Mouse (Mus musculus) kidney, postnatal 14 days (tissue): ENCODE results near the gene Btbd9.
"Not testable (repeated sequence)": the region's sequence is repeated elsewhere in the genome, so short reads cannot be mapped to it uniquely, and the experiment has no call there.

Experiments
- DNase-seq: peaks from one replicate; pipeline ENCODE4 v3.0.0; 2022; ENCODE audit warnings: mixed read lengths

Btbd9 gene

GRCm38 (mm10) chr17:30575941-30576773 is at the start of gene Btbd9:
TSS of gene Btbd9 (minus strand) at chr17:30576488.
- DNase-seq = peak; percentile 97

GRCm38 (mm10) chr17:30624132-30624531 is 47.8 kb upstream of the Btbd9 start, which contains the start of gene Dnah8:
TSS of gene Dnah8 (plus strand) at chr17:30624354.
- not testable (repeated sequence) for DNase-seq

DNA sequence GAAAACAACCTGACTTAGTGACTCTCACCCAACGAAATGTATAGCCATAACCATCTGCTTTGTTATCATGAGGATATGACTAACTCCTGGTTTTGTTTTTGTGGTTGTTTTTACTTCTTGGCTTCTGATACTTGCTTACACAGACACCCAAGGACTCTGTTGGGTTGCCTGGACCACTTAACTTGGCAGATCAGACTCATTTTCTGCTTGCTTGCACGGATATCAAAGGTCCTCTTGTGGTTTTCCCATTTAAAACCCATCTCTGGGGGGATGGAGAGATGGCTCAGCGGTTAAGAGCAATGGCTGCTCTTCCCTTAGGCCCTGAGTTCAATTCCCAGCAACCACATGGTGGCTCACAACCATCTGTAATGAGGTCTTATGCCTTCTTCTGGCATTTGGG is 46.9 kb upstream of the Btbd9 start:
- no peak for DNase-seq

DNA sequence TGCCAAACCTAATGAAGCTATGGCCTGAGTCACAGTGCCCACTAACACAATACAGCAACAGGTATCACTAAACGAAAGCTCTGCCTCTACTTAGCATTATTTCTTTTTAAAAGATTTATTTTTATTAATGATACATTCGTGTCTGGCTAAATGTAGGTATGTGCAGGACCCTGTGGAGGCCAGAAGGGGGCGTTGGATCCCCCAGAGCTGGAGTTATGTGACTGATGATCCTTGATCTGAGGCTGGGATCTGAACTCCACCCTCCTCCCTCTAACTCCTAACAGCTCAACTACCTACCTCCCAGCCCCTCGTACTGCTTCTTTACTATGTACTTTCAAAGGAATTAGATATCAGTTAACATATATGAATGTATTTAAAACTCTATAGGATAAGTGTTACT is 45.2 kb upstream of the Btbd9 start:
- no peak for DNase-seq

- no peak for DNase-seq
Measured at GRCm38 (mm10) chr17:30620548-30620947, 44.3 kb upstream of the Btbd9 start.

DNA sequence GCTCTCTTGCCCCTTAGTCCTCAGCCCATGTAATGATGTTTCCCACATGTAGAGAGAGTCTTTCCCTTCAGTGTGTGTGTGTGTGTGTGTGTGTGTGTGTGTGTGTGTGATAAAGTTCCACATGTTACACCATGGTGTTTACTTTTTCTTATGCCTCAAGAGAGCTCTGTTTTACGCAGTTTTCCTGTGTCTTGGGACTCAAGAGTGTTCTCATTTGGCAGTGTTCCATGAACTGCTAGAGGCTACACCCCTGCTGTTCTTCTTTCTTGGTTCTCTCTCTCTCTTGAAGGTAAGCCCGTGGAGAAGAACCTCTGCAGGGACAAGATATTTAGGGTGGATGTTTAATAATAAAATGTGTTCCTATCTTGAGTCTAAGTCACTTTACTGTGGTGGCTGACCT is 42.9 kb upstream of the Btbd9 start:
- DNase-seq = no peak

DNA sequence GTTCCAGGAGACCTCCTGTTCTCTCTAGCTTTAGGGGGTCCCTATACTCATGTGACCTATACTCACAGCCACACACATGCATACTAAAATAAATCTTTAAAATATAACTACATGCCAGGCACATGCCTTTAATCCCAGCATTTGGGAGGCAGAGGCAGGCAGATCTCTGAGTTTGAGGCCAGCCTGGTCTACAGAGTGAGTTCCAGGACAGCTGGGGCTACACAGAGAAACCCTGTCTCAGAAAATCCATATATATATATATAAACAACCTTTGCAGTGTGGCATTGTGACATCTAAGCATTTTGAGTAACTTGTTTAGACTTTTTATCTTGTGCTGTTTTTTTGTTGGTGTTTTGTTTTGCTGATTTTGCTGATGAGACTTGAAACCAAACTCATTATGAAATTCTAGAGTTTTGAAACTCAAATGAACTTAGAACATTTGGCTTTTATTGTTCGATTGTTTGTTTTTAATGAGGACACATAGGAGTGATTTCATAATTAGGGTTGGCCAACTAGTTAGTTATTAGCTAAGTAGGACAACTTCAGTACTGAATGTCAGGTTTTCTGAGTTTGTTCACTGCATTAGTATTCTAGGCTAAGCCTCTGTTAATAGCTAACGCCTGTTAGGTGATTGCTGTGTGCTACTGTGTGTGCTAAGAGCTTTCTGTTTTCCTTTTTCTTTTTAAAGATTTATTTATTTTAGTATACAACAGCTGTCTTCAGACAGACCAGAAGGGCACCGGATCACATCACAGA is 42.0 kb upstream of the Btbd9 start:
- DNase-seq = no peak

DNA sequence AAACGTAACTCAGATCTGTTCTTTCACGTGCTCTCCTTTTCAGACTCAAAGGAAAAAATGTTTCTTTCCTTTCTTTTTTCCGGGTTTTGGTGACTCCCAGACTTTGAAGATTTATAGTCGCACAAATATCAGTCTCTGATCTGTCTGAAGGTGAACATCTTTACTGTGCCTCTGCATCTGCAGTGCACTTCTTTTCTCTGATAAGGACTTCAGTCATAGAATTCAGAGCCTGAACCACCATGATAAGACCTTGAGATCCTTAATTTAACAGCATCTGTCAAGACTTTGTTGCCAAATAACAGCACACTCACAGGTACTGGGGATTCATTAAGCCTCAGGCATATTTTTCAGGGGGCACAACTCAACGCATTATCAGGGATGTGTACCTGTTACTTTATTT is 39.9 kb upstream of the Btbd9 start:
- DNase-seq = no peak

DNA sequence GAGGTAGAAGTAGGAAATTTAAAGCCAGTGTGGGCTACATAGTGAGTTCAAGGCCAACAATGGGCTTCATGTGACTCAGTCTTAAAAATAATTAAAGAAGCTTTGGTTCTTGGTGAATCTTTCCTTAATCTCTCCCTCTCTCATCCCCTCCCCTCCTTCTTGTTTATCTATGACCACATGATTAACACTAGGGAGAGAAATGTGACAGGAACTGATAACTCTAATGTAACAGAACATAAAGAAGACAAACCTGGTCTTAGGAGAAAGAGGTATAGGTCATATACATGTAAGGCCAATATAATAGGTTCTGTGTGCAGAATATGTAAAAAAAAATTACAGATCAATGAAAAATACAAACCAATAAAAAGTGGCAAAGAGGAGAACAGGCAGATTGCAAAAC is 37.1 kb upstream of the Btbd9 start:
- DNase-seq = no peak

DNA sequence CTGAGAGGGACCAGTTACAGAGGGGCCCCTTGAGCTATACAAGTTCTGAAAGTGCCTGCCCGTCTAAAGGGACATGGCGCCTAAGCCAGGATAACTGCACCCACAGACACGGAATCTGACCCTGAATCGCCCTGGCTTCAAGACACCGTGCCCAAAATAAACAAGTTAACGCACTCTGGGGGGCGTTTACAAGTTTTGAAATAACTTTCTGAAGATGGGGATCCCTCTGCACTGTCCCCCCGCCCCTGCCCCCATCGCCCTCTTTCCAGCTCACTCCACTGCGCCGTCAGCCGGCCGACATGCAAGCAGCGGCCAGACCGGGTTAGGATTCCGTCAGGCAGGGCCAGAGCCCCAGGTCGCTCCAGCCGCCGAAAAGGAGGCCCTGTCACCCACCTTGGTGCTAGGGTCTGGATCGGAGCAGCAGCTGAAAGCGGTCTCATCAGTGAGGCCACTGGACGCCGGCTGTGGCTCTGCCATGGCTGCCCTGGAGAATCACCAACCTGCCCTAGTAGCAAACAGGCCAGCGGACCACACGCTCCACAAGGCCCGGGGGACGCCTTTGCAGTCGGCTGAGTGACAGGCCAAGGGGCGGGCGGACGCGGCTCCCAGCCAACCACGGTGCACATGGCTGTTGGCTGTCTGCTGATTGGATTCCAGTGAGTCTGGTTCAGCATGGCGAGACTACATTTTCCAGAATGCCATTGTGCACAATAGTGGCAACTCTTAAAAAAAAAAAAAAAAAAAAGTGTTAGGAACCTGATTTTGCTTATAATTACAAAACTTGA is 36.0 kb upstream of the Btbd9 start:
- peak; percentile 100 for DNase-seq

GRCm38 (mm10) chr17:30611221-30612074 is 35.2 kb upstream of the Btbd9 start:
- no peak for DNase-seq

DNA sequence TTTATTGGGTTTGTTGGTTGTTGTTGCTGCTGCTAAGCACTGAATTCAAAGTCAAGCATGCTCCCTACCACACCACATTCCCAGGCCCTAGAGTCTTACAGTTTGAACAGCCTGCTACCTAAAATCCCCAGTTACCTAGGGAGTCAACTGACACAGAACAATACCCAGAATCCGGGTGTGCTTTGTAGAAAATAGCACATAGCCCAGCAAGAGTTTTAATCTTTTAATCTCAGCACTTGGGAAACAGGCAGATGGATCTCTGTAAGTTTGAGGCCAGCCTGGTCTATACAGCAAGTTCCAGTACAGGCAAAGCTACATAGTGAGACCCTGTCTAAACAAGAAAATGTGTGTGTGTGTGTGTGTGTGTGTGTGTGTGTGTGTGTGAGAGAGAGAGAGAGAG is 34.5 kb upstream of the Btbd9 start:
- no peak for DNase-seq

- no peak for DNase-seq
Measured at GRCm38 (mm10) chr17:30609980-30610307, 33.7 kb upstream of the Btbd9 start.

GRCm38 (mm10) chr17:30609305-30609979 is 33.2 kb upstream of the Btbd9 start:
- DNase-seq = peak; percentile 48

DNA sequence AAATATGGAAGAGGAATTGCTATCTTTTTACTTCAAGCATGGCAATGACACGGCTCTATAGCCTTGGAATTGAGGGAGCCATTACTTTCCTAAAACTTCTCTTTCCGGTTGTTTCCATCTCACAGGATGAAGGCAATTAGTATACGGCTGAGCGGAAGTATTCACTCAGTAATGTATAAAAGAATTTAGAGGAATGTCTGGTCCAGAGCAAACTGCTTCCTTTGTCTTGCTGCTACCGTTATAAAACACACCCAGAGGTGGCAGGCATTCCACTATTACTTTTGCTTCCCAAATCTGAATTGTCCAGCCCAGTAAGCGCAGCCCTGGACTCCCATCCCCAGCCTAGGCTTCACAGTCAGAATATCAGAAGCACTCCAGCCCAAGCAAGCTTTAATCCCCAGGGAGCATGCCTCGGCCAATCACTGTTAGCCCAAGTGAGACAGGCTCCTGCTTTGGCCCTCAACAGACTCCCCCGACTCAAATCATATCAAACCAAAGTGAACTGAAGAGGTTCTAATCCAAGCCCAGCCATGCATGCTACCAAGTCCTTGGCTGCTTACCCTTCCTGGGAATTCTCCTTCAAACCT is 31.7 kb upstream of the Btbd9 start:
- no peak for DNase-seq

GRCm38 (mm10) chr17:30607330-30607729 is 31.0 kb upstream of the Btbd9 start:
- DNase-seq = no peak

DNA sequence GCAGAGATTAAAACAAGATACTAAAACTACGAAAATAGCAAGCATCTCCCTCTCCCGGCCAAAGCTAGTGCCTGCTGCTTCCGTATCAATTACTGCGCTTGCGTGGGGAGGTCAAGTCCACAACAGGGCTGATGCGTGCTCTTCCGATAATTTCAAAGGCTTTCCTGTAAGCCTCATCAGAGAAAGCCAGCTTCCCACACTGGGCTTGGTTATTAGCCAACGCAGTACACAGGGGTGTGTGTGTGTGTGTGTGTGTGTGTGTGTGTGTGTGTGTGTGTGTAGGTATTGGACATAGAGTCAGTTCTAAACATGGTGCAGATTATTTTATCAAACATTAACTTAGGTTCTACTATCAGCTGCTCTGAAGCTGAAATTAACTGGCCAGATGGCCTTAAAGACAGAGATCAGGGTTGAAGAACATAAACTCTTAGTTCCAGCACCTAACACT is 30.4 kb upstream of the Btbd9 start:
- DNase-seq = no peak

- no peak for DNase-seq
Measured at GRCm38 (mm10) chr17:30606206-30606605, 29.9 kb upstream of the Btbd9 start.

- DNase-seq = no peak
Measured at GRCm38 (mm10) chr17:30605001-30605400, 28.7 kb upstream of the Btbd9 start.

- no peak for DNase-seq
Measured at GRCm38 (mm10) chr17:30604296-30604695, 28.0 kb upstream of the Btbd9 start.

DNA sequence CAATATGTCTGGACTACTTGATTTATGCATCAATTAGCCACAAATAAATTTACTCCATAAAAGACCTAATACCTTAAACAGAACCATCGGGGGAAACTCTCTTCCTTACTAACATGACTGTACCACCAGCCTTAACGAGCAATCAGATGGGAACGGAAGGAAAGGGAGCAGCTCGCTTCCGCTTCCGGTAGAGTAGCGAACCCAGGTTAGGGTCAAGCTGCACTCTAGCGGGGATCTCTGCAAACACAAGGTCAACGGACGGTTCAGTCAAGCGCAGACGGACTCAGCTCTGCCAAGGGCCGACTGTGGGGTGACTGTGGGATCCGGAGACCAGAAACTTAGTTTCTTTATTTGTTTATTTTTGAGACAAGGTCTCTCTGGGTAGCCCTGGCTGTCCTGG is 25.9 kb upstream of the Btbd9 start:
- no peak for DNase-seq
